Mouse (Mus musculus): ENCODE results near the gene Ywhae. TPM values are rescaled to one million over a fixed set of nuclear protein-coding genes. Genes with fewer than 3 reads are reported as not detected.
A peak's percentile ranks its signal among the peaks of the same experiment; 100 is the strongest.

Ywhae gene
- polyA plus RNA-seq, 1 experiment from 2014 or later: 681 TPM

DNA sequence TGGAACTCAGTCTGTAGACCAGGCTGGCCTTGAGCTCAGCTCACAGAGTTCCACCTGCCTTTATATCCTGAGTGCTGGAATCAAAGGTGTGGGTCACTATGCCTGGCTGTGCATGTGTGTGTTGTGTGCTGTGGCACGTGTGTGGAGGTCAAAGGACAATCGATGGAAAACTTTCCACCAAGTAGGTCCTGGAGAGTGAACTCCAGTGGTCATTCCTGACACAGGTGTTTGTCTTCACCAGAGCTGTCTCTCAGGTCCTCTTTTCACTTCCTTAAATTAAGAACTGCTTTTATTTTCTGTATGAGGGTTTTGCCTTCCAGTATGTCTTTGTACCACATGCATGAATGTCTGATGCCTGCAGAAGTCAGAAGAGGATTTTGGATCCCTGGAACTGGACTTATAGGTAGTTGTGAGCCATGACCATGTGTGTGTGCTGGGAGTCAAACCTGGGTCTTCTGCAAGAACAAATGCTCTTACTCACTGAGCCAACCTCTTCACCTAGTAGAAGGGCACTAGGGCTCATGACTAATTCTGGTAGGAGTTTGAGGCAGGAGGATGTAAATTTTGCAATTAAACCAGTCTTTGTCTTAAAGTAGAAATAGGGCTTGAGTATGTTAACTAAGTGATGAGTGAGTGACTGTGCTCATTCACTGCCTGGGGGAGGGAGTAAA lies 5.3 kb downstream of the Ywhae start:
- ATAC-seq (ENCODE audit: extremely low read depth, insufficient number of reproducible peaks, low FRiP score, low TSS enrichment): no peak
- Histone ChIP-seq H3K4me1 (peaks cover 77% of the 10 kb centered on the region), H3K4me3 (no peak overlapping the region), H3K9ac (no peak overlapping the region), H3K27me3 (replicated peaks) (no peaks in the 10 kb centered on the region), H3K27ac (replicated peaks) (no peak overlapping the region; the same call in 1 of the 2 replicates), H3K9me3 (no peaks in the 10 kb centered on the region), H3K36me3 (peaks cover 22% of the 10 kb centered on the region), H3K4me2 (0 out of 2 replicates have a peak overlapping the region, but pooled peaks have one; percentile 2)
- WGBS: 74% methylated on average over 2 of the region's 2 CpGs

DNA sequence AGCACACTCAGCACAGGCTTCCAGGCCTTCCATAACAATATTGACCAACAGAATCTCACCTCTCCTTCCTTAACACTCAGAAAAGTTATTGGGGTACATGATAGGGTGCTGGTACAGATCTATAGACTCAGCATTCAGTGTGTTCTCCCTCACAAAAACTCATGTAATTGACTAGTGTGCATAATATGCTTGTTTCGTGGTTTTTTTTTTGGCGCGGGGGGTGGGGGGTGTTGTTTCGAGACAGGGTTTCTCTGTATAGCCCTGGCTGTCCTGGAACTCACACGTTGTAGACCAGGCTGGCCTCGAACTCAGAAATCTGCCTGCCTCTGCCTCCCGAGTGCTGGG lies 5.8 kb downstream of the Ywhae start:
- no peak overlapping the region for H3K4me3 ChIP-seq
- H3K4me1 ChIP-seq: peaks cover 80% of the 10 kb centered on the region
- no peaks in the 10 kb centered on the region for H3K27me3 ChIP-seq (replicated peaks)
- H3K9ac ChIP-seq: no peak overlapping the region
- no peak for ATAC-seq (ENCODE audit: extremely low read depth, insufficient number of reproducible peaks, low FRiP score, low TSS enrichment)
- no peak overlapping the region for H3K4me2 ChIP-seq
- H3K36me3 ChIP-seq: peaks cover 27% of the 10 kb centered on the region
- no peak overlapping the region for H3K27ac ChIP-seq (replicated peaks)
- 90% methylated on average over 7 of the region's 7 CpGs for WGBS
- no peaks in the 10 kb centered on the region for H3K9me3 ChIP-seq

DNA sequence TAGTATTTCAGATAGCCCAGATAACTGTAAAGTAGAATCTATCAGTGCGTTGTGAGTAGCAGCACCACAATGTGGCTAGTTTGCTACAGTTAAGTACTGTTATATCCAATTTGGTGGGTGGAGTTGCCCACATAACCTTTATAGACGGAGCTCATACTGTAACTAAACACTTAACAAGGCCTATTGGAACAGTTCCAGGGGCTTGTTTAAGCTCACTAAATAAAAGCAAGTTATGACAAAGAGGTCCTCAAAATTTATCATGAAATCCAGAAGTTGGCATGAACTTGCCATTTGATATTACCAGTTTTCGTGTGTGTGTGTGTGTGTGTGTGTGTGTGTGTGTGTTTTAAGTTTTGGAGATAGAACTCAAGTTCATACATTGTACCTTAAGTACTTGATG lies 7.5 kb downstream of the Ywhae start:
- ATAC-seq (ENCODE audit: extremely low read depth, insufficient number of reproducible peaks, low FRiP score, low TSS enrichment): no peak
- no peak overlapping the region for H3K4me3 ChIP-seq
- no peaks in the 10 kb centered on the region for H3K27me3 ChIP-seq (replicated peaks)
- H3K9ac ChIP-seq: 0 out of 2 replicates have a peak overlapping the region, but pooled peaks have one; percentile 10
- H3K4me2 ChIP-seq: 0 out of 2 replicates have a peak overlapping the region, but pooled peaks have one; percentile 7
- peaks cover 74% of the 10 kb centered on the region for H3K4me1 ChIP-seq
- peaks cover 32% of the 10 kb centered on the region for H3K36me3 ChIP-seq
- H3K27ac ChIP-seq (replicated peaks): peak overlapping the region; percentile 25; the same call in 1 of the 2 replicates
- 60% methylated on average over 3 of the region's 3 CpGs for WGBS
- H3K9me3 ChIP-seq: no peaks in the 10 kb centered on the region

DNA sequence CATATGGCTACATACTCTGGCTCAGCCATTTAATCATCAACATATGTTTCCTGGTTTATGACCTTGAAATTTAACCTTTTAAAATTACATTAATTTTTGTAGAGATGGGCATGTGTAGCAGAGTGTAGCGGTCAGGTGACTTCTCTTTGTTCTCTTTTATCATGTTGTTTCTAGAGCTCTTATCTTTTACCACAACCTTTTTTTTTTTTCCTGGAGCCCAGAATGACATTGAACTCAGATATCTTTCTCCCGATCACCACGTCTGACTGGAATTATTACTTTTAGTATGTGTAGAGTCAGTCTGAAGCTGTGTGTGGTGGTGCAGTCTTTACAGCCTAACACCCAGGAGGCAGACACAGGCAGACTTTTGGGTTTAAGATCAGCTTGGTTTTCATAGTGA lies 8.9 kb downstream of the Ywhae start:
- no peak for ATAC-seq (ENCODE audit: extremely low read depth, insufficient number of reproducible peaks, low FRiP score, low TSS enrichment)
- no peak overlapping the region for H3K4me3 ChIP-seq
- H3K4me2 ChIP-seq: no peak overlapping the region
- 54% methylated on average over 3 of the region's 3 CpGs for WGBS
- H3K36me3 ChIP-seq: peaks cover 32% of the 10 kb centered on the region
- peaks cover 72% of the 10 kb centered on the region for H3K4me1 ChIP-seq
- no peak overlapping the region for H3K9ac ChIP-seq
- no peaks in the 10 kb centered on the region for H3K27me3 ChIP-seq (replicated peaks)
- H3K9me3 ChIP-seq: no peaks in the 10 kb centered on the region
- H3K27ac ChIP-seq (replicated peaks): peak overlapping the region; percentile 20; the same call in 1 of the 2 replicates

DNA sequence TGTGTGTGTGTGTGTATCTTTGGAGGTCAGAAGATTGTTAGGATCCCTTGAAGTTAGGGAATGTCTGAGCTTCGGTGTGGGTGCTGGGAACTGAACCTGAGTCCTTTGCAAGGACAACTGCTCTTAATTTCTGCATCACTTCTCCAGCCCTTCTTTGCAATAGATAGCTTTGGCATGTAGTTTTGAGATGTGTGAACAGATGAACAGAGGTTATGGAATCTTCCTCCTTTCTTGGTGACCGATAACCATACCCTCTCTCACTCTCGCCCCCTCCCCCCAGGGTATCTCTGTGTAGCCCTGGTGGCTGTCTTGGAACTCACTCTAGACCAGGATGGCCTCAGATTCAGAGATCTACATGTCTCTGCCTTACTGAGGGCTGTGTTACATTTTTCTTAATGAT lies 12.1 kb downstream of the Ywhae start:
- no peak overlapping the region for H3K27ac ChIP-seq (replicated peaks)
- H3K9me3 ChIP-seq: no peaks in the 10 kb centered on the region
- H3K27me3 ChIP-seq (replicated peaks): no peaks in the 10 kb centered on the region
- no peak for ATAC-seq (ENCODE audit: extremely low read depth, insufficient number of reproducible peaks, low FRiP score, low TSS enrichment)
- H3K4me1 ChIP-seq: peaks cover 77% of the 10 kb centered on the region
- H3K4me2 ChIP-seq: no peak overlapping the region
- WGBS: 86% methylated on average over 3 of the region's 3 CpGs
- H3K36me3 ChIP-seq: peaks cover 20% of the 10 kb centered on the region
- H3K9ac ChIP-seq: no peak overlapping the region
- no peak overlapping the region for H3K4me3 ChIP-seq

DNA sequence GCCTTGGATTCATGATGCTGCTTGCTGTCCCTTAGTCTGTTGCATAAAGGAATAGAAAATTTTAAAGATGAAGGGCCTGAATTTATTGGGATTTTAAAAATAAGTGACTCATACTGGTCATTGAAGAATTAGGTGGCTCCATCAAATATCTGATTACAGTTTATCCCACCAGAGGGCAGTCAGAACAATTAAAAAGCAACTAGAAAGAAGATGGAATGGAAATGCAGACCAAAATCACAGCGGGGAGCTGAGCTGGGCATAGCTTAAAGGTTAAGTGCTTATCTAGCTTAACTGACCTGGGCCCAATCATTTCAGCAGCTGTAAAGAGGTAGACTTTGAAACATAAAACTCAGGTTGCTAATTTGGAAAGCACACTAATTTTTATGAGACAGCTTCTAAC lies 17.9 kb downstream of the Ywhae start:
- H3K9ac ChIP-seq: no peak overlapping the region
- H3K9me3 ChIP-seq: no peaks in the 10 kb centered on the region
- no peak overlapping the region for H3K27ac ChIP-seq (replicated peaks)
- H3K4me2 ChIP-seq: no peak overlapping the region
- H3K27me3 ChIP-seq (replicated peaks): no peaks in the 10 kb centered on the region
- peaks cover 63% of the 10 kb centered on the region for H3K4me1 ChIP-seq
- peaks cover 37% of the 10 kb centered on the region for H3K36me3 ChIP-seq
- no peak for ATAC-seq (ENCODE audit: extremely low read depth, insufficient number of reproducible peaks, low FRiP score, low TSS enrichment)
- no peak overlapping the region for H3K4me3 ChIP-seq
- WGBS: 76% methylated on average over 1 of the region's 1 CpGs

DNA sequence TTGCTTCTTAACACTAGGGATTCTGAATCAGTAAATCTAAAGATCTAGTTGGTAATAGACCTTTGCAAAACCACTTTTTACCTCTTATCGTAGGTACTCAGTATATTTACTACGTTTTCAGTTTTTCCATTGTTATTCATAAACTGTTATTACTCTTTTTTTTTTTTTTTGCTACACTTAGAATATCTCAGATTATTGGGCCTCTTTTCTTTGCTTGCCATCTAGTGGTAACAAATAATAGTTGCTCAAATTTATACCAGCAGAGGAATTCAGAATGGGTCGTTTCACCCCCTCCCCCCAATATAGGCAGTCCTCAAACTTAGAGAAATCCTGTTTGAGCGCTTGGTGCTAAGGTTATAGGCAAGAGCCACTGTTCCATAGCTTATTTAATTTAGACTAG lies 18.4 kb downstream of the Ywhae start:
- peaks cover 42% of the 10 kb centered on the region for H3K36me3 ChIP-seq
- no peak overlapping the region for H3K27ac ChIP-seq (replicated peaks)
- peaks cover 59% of the 10 kb centered on the region for H3K4me1 ChIP-seq
- ATAC-seq (ENCODE audit: extremely low read depth, insufficient number of reproducible peaks, low FRiP score, low TSS enrichment): no peak
- H3K4me2 ChIP-seq: no peak overlapping the region
- WGBS: 80% methylated on average over 4 of the region's 4 CpGs
- H3K27me3 ChIP-seq (replicated peaks): no peaks in the 10 kb centered on the region
- no peak overlapping the region for H3K4me3 ChIP-seq
- H3K9me3 ChIP-seq: no peaks in the 10 kb centered on the region
- no peak overlapping the region for H3K9ac ChIP-seq

DNA sequence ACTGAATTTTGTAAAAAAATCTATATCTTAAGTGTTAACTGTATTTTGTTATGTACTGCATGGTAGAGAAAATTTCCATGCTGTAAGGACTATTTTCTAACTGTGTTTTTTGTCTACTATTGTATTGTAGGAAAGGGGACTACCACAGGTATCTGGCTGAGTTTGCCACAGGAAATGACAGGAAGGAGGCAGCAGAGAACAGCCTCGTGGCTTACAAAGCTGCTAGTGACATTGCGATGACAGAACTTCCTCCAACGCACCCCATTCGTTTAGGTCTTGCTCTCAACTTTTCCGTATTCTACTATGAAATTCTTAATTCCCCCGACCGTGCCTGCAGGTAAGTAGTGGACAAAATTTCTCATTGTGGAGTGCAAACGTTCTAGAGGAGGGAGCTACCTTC lies 24.0 kb downstream of the Ywhae start:
- peaks cover 87% of the 10 kb centered on the region for H3K36me3 ChIP-seq

DNA sequence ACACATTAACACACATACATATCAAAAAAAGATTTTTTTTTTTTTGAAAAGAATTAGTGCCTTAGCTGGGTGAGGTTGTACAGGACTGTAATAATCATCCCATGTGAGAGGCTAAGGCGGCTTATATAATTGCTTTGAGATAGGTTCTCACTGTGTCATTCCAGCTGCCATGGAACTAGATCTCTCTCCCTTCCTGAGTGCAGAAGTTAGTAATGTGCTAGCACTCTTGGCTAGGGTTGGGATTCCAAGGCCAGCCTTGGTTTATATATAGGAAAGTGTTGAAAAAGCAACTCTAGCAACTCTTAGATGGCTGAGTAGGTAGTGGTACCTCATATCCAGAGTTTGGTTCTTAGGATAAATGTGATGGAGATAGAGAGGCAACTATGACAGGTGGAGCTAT lies 25.9 kb downstream of the Ywhae start:
- Histone ChIP-seq H3K36me3 (peaks cover 91% of the 10 kb centered on the region), H3K4me1 (no peaks in the 10 kb centered on the region), H3K9me3 (no peaks in the 10 kb centered on the region), H3K9ac (no peak overlapping the region), H3K4me3 (no peak overlapping the region), H3K27me3 (replicated peaks) (no peaks in the 10 kb centered on the region), H3K27ac (replicated peaks) (no peak overlapping the region), H3K4me2 (no peak overlapping the region)
- no peak for ATAC-seq (ENCODE audit: extremely low read depth, insufficient number of reproducible peaks, low FRiP score, low TSS enrichment)
- WGBS: 89% methylated on average over 1 of the region's 1 CpGs

More for the DNA sequence above, 24.0 kb downstream of the Ywhae start:
- no peak for ATAC-seq (ENCODE audit: extremely low read depth, insufficient number of reproducible peaks, low FRiP score, low TSS enrichment)
- H3K27ac ChIP-seq (replicated peaks): no peak overlapping the region
- no peaks in the 10 kb centered on the region for H3K27me3 ChIP-seq (replicated peaks)
- H3K4me2 ChIP-seq: no peak overlapping the region
- H3K4me3 ChIP-seq: no peak overlapping the region
- 0 out of 2 replicates have a peak, but pooled peaks cover 6% of the 10 kb centered on the region for H3K4me1 ChIP-seq
- 68% methylated on average over 8 of the region's 8 CpGs for WGBS
- no peak overlapping the region for H3K9ac ChIP-seq
- H3K9me3 ChIP-seq: no peaks in the 10 kb centered on the region

DNA sequence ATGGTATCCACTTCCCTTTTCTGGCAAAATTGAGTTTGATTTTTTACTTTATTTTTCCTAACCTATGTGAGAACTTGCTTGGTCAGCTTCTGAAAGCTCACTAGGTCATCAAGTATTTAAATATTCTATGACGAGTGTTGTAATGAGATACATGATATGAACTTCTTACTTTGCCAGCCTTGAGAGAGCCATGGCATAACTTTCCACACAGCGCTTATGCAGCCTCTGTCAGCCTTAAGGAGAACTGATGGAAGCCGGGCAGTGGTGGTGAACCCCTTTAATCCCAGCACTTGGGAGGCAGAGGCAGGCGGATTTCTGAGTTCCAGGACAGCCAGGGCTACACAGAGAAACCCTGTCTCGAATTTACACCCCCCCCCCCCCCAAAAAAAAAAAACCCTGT lies 28.1 kb downstream of the Ywhae start:
- no peak overlapping the region for H3K27ac ChIP-seq (replicated peaks)
- H3K4me1 ChIP-seq: no peaks in the 10 kb centered on the region
- no peak overlapping the region for H3K9ac ChIP-seq
- no peak overlapping the region for H3K4me2 ChIP-seq
- 88% methylated on average over 5 of the region's 5 CpGs for WGBS
- H3K27me3 ChIP-seq (replicated peaks): no peaks in the 10 kb centered on the region
- no peaks in the 10 kb centered on the region for H3K9me3 ChIP-seq
- no peak for ATAC-seq (ENCODE audit: extremely low read depth, insufficient number of reproducible peaks, low FRiP score, low TSS enrichment)
- no peak overlapping the region for H3K4me3 ChIP-seq
- H3K36me3 ChIP-seq: peaks cover 97% of the 10 kb centered on the region

DNA sequence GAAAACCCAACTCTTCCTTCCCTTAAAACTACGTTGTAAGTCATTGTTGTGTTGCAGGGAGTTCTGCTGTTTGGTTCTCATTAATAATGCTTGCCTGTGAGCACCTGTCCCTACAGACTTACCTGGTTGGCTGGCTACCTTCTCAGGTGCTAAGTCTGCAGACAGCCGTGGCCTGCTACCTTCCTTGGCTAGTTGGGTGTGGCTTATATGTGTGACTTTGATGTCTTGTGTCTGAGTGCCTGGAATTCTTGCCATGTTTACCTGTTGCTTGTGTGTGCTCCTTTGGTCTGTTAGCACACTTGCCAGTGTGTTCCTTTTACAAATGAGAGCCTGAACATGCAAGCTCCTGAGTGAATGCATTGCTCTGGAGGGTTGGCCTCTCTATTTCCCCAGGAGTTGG lies 30.0 kb downstream of the Ywhae start:
- H3K4me2 ChIP-seq: no peak overlapping the region
- peaks cover 97% of the 10 kb centered on the region for H3K36me3 ChIP-seq
- no peak overlapping the region for H3K4me3 ChIP-seq
- WGBS: 74% methylated on average over 2 of the region's 2 CpGs
- H3K27ac ChIP-seq (replicated peaks): no peak overlapping the region
- no peaks in the 10 kb centered on the region for H3K4me1 ChIP-seq
- no peaks in the 10 kb centered on the region for H3K27me3 ChIP-seq (replicated peaks)
- no peak for ATAC-seq (ENCODE audit: extremely low read depth, insufficient number of reproducible peaks, low FRiP score, low TSS enrichment)
- no peaks in the 10 kb centered on the region for H3K9me3 ChIP-seq
- no peak overlapping the region for H3K9ac ChIP-seq

DNA sequence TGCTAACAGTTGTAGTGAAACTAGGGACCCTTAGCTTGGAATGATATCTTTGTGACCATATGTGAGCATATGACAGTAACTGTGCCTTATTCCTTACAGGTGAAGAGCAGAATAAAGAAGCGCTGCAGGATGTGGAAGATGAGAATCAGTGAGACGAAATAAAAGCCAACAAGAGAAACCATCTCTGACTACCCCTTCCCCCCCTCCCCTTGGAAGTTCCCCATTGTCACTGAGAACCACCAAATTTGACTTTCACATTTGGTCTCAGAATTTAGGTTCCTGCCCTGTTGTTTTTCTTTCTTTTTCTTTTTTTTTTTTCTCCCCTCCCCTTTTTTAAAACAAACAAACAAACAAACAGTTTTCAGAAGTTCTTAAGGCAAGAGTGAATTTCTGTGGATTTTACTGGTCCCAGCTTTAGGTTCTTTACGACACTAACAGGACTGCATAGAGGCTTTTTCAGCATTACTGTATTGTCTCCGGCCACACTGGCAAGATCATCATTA lies 31.9 kb downstream of the Ywhae start:
- H3K9me3 ChIP-seq: no peaks in the 10 kb centered on the region
- ATAC-seq (ENCODE audit: extremely low read depth, insufficient number of reproducible peaks, low FRiP score, low TSS enrichment): no peak
- 84% methylated on average over 4 of the region's 4 CpGs for WGBS
- H3K4me3 ChIP-seq: no peak overlapping the region
- H3K4me1 ChIP-seq: peaks cover 14% of the 10 kb centered on the region
- H3K27me3 ChIP-seq (replicated peaks): no peaks in the 10 kb centered on the region
- H3K36me3 ChIP-seq: peaks cover 85% of the 10 kb centered on the region
- no peak overlapping the region for H3K4me2 ChIP-seq
- no peak overlapping the region for H3K9ac ChIP-seq
- H3K27ac ChIP-seq (replicated peaks): no peak overlapping the region
